Mouse (Mus musculus): ENCODE data around the gene Chst3. TPM values are rescaled to one million over a fixed set of nuclear protein-coding genes. Genes with fewer than 3 reads are reported as not detected.
"Not testable (repeated sequence)": the region's sequence is repeated elsewhere in the genome, so short reads cannot be mapped to it uniquely, and the experiment has no call there.

Gene Chst3
- polyA plus RNA-seq, 1 experiment from 2014 or later = 2.3 TPM

DNA sequence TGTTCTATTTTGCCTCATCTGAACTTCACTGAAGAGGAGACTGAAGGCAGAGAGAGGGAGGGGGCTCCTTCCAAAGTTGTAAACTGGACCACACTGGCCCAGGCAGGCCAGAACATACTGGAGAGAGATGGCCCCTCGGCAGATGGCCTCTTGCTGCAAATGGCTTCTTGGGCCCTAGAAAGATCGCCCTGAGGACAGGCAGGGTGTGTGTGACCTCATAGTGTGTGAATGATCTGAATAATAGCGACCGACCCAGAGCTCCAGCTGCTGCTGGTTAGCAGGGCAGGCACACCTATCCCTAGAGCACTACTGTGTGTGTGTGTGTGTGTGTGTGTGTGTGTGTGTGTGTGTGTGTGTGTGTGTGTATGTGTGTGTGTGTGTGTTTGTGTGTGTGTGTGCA lies 33.1 kb upstream of the Chst3 start:
- H3K9ac ChIP-seq = no peak overlapping the region
- no peak for ATAC-seq (ENCODE audit: insufficient read depth, low FRiP score, low read depth)
- no peak overlapping the region for H3K27ac ChIP-seq
- no peak overlapping the region for H3K4me2 ChIP-seq
- no peaks in the 10 kb centered on the region for H3K27me3 ChIP-seq (replicated peaks)
- H3K36me3 ChIP-seq = no peaks in the 10 kb centered on the region
- no peaks in the 10 kb centered on the region for H3K9me3 ChIP-seq
- no peak overlapping the region for H3K4me3 ChIP-seq (replicated peaks)
- H3K4me1 ChIP-seq = no peaks in the 10 kb centered on the region
- WGBS = 74% methylated on average over 4 of the region's 4 CpGs

DNA sequence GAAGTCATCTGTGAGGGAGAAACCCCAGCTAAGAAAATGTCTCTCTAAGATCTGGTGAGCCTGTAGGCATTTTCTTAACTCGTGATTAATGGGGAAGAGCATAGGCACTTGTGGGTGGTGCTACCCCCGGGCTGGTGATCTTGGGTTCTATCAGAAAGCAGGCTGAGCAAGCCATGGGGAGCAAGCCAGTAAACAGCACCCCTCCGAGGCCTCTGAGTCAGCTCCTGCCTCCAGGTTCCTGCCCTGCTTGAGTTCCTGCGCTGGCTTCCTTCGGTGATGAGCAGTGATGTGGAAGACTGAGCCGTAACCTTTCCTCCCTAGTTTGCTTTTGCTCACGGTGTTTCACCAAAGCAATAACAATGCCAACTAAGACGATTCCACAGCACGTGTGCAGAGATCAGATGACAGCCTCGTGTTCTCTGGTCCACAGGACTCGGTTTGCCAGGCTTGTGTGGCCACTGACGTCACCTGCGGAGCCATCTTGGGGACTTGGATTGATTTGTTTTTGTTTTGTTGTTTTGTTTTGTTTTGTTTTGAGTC lies 31.4 kb upstream of the Chst3 start:
- no peaks in the 10 kb centered on the region for H3K36me3 ChIP-seq
- no peaks in the 10 kb centered on the region for H3K27me3 ChIP-seq (replicated peaks)
- no peak overlapping the region for H3K27ac ChIP-seq
- H3K9ac ChIP-seq = no peak overlapping the region
- no peaks in the 10 kb centered on the region for H3K4me1 ChIP-seq
- 79% methylated on average over 13 of the region's 13 CpGs for WGBS
- no peak overlapping the region for H3K4me3 ChIP-seq (replicated peaks)
- H3K9me3 ChIP-seq = no peaks in the 10 kb centered on the region
- no peak for ATAC-seq (ENCODE audit: insufficient read depth, low FRiP score, low read depth)
- no peak overlapping the region for H3K4me2 ChIP-seq

DNA sequence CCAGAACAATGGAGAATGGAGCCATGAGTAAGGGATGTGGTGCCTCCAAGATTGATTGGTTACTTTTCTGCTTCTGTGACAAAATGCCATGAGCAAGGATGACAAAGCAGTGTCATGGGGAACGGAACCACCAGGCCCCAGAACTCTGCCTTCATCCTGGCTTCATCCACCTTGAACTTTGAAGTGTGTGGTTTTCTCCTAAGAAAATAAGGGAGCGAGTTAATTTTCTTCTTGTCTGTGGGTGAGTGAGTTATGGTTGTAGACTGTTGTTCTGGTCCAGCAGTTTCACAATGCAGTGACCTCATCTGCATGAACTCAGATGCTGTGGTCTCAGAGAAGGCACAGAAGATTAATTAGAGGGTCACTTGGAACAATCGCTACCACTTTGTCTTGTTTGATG lies 29.3 kb upstream of the Chst3 start:
- not testable (repeated sequence) for H3K4me1 ChIP-seq; H3K36me3 ChIP-seq; H3K9ac ChIP-seq; ATAC-seq (ENCODE audit: insufficient read depth, low FRiP score, low read depth); H3K4me3 ChIP-seq (replicated peaks); H3K4me2 ChIP-seq; H3K27ac ChIP-seq; H3K9me3 ChIP-seq; H3K27me3 ChIP-seq (replicated peaks)
- 71% methylated on average over 3 of the region's 3 CpGs for WGBS

- Histone ChIP-seq H3K4me3 (replicated peaks) (no peak overlapping the region), H3K36me3 (no peaks in the 10 kb centered on the region), H3K9ac (no peak overlapping the region), H3K9me3 (no peaks in the 10 kb centered on the region), H3K27me3 (replicated peaks) (no peaks in the 10 kb centered on the region), H3K27ac (no peak overlapping the region), H3K4me2 (no peak overlapping the region), H3K4me1 (no peaks in the 10 kb centered on the region)
- 43% methylated on average over 5 of the region's 5 CpGs for WGBS
- no peak for ATAC-seq (ENCODE audit: insufficient read depth, low FRiP score, low read depth)
These were observed 27.5 kb upstream of the Chst3 start for GRCm38 (mm10) chr10:60246519-60246918.

- Histone ChIP-seq H3K9ac (no peak overlapping the region), H3K9me3 (no peaks in the 10 kb centered on the region), H3K36me3 (no peaks in the 10 kb centered on the region), H3K4me3 (replicated peaks) (no peak overlapping the region), H3K27me3 (replicated peaks) (no peaks in the 10 kb centered on the region), H3K27ac (no peak overlapping the region), H3K4me1 (no peaks in the 10 kb centered on the region), H3K4me2 (no peak overlapping the region)
- ATAC-seq (ENCODE audit: insufficient read depth, low FRiP score, low read depth) = no peak; the same call in 1 of the 2 replicates
- WGBS = 73% methylated on average over 7 of the region's 7 CpGs
These were observed 26.6 kb upstream of the Chst3 start for GRCm38 (mm10) chr10:60245635-60246034.

DNA sequence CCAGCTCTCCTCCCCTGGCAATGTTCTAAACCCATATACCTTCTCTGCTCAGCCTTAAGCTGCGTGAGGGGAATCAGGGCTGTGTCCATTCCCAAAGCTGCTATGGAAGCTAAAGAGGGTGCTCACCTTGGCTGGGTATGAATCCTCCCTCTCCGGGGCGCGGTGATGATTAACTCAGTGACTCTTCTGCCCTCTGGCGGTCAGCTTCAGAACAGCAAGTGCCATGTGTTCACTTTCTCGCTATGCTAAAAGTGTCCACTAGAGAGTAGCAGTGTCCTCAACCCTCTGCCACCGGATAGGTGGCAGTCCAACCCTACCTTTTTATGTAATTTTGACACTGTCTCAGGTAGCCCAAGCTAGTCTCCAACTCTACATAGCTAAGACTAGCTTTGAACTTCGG lies 26.0 kb upstream of the Chst3 start:
- H3K27ac ChIP-seq = no peak overlapping the region
- H3K4me1 ChIP-seq = no peaks in the 10 kb centered on the region
- ATAC-seq (ENCODE audit: insufficient read depth, low FRiP score, low read depth) = peak; percentile 77; the same call in 1 of the 2 replicates
- H3K4me3 ChIP-seq (replicated peaks) = no peak overlapping the region
- no peaks in the 10 kb centered on the region for H3K9me3 ChIP-seq
- 3% methylated on average over 8 of the region's 8 CpGs for WGBS
- H3K9ac ChIP-seq = no peak overlapping the region
- H3K36me3 ChIP-seq = no peaks in the 10 kb centered on the region
- H3K4me2 ChIP-seq = no peak overlapping the region
- H3K27me3 ChIP-seq (replicated peaks) = no peaks in the 10 kb centered on the region

GRCm38 (mm10) chr10:60243941-60244340 lies 24.9 kb upstream of the Chst3 start:
- Histone ChIP-seq H3K4me3 (replicated peaks) (no peak overlapping the region), H3K27me3 (replicated peaks) (no peaks in the 10 kb centered on the region), H3K27ac (no peak overlapping the region), H3K9me3 (no peaks in the 10 kb centered on the region), H3K9ac (no peak overlapping the region), H3K4me2 (no peak overlapping the region), H3K36me3 (no peaks in the 10 kb centered on the region), H3K4me1 (no peaks in the 10 kb centered on the region)
- ATAC-seq (ENCODE audit: insufficient read depth, low FRiP score, low read depth) = no peak
- WGBS = 81% methylated on average over 5 of the region's 5 CpGs

DNA sequence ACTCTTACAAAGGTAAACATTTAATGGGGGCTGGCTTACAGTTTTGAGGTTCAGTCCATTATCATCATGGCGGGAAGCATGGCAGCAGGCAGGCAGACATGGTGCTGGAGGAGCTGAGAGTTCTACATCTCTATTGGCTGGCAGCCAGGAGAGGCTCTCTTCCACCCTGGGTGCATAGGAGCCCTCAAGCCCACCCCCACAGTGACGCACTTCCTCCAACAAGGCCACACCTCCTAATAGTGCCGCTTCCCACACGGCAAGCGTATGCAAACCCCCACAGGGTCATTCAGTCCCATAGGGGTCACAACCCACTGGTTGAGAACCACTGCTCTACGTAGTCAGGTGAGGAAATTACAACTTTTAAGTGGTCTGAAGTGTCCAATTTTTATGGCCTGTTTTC lies 21.4 kb upstream of the Chst3 start:
- no peak overlapping the region for H3K4me2 ChIP-seq
- no peak overlapping the region for H3K4me3 ChIP-seq (replicated peaks)
- H3K27me3 ChIP-seq (replicated peaks) = no peaks in the 10 kb centered on the region
- no peak for ATAC-seq (ENCODE audit: insufficient read depth, low FRiP score, low read depth)
- 85% methylated on average over 6 of the region's 6 CpGs for WGBS
- no peaks in the 10 kb centered on the region for H3K36me3 ChIP-seq
- H3K9ac ChIP-seq = no peak overlapping the region
- no peaks in the 10 kb centered on the region for H3K4me1 ChIP-seq
- H3K9me3 ChIP-seq = no peaks in the 10 kb centered on the region
- H3K27ac ChIP-seq = no peak overlapping the region

GRCm38 (mm10) chr10:60237475-60238154 lies 18.6 kb upstream of the Chst3 start:
- no peak for ATAC-seq (ENCODE audit: insufficient read depth, low FRiP score, low read depth)
- no peaks in the 10 kb centered on the region for H3K27me3 ChIP-seq (replicated peaks)
- no peak overlapping the region for H3K27ac ChIP-seq
- no peaks in the 10 kb centered on the region for H3K4me1 ChIP-seq
- H3K36me3 ChIP-seq = no peaks in the 10 kb centered on the region
- no peak overlapping the region for H3K4me3 ChIP-seq (replicated peaks)
- H3K9ac ChIP-seq = no peak overlapping the region
- no peak overlapping the region for H3K4me2 ChIP-seq
- H3K9me3 ChIP-seq = no peaks in the 10 kb centered on the region
- 65% methylated on average over 10 of the region's 10 CpGs for WGBS

DNA sequence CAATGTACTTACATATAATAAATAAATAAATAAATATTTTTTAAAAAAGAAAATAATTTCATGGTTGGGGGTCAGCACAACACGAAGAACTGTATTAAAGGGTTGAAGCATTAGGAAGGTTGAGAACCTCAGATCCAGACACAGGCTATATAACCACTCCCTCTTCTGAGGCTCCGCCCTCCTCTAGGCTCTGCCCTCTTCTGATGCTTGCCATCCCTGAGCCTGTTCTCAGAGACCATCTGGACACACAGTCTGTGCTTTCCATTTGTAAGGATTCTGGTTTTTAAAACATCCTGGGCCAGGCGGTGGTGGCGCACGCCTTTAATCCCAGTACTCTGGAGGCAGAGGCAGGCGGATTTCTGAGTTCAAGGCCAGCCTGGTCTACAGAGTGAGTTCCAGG lies 16.8 kb upstream of the Chst3 start:
- not testable (repeated sequence) for H3K4me1 ChIP-seq; H3K27me3 ChIP-seq (replicated peaks); H3K9me3 ChIP-seq; H3K9ac ChIP-seq; ATAC-seq (ENCODE audit: insufficient read depth, low FRiP score, low read depth); H3K4me2 ChIP-seq; H3K4me3 ChIP-seq (replicated peaks); H3K27ac ChIP-seq; H3K36me3 ChIP-seq
- 94% methylated on average over 6 of the region's 6 CpGs for WGBS

GRCm38 (mm10) chr10:60234006-60234405 lies 14.9 kb upstream of the Chst3 start:
- H3K27me3 ChIP-seq (replicated peaks) = no peaks in the 10 kb centered on the region
- no peak overlapping the region for H3K27ac ChIP-seq
- H3K36me3 ChIP-seq = no peaks in the 10 kb centered on the region
- ATAC-seq (ENCODE audit: insufficient read depth, low FRiP score, low read depth) = no peak
- H3K4me2 ChIP-seq = no peak overlapping the region
- no peak overlapping the region for H3K9ac ChIP-seq
- no peak overlapping the region for H3K4me3 ChIP-seq (replicated peaks)
- H3K9me3 ChIP-seq = no peaks in the 10 kb centered on the region
- 73% methylated on average over 9 of the region's 9 CpGs for WGBS
- H3K4me1 ChIP-seq = no peaks in the 10 kb centered on the region

DNA sequence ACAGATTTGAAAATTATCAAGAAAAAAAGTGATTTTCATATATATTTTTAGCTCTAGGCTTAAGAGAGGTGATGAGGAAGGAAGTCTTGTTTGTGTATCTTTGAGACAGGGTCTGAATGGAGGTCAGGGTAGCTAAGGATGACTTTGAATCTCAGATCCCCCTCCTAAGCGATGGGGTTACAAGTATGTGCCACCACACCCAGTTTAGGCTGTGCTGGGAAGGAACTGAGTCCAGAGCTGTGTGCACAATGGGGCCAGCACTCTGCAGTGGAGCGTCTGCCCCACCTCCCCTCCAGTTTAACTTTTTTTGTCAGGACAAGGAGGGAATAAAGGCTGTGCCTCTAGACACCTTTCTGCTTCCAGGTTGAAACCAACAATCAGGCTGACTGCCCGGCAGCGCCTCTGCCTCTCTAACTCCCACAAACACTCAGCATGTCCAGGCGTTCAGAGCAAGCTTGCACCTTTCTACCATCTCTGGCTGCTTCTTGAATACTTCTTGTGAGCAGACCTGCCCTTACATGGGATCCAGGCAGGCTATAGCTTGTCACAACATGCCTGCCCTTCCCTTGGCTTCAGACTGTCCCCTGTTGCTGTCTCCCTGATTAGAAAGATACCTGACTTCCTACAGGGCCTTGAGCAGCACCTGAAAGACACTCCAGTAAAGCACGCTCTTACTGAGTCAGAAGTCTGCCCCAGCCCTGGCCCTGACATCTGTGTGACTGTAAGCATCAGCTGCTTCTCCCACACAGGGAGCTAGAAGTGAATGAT lies 11.4 kb upstream of the Chst3 start:
- no peak for ATAC-seq (ENCODE audit: insufficient read depth, low FRiP score, low read depth)
- no peaks in the 10 kb centered on the region for H3K27me3 ChIP-seq (replicated peaks)
- no peak overlapping the region for H3K4me3 ChIP-seq (replicated peaks)
- H3K4me2 ChIP-seq = no peak overlapping the region
- H3K36me3 ChIP-seq = no peaks in the 10 kb centered on the region
- no peak overlapping the region for H3K9ac ChIP-seq
- H3K4me1 ChIP-seq = no peaks in the 10 kb centered on the region
- 63% methylated on average over 6 of the region's 6 CpGs for WGBS
- H3K27ac ChIP-seq = peak overlapping the region; percentile 27; the same call in 1 of the 2 replicates
- no peaks in the 10 kb centered on the region for H3K9me3 ChIP-seq
